Mouse (Mus musculus): ENCODE measurements around the gene Bbox1. TPM values are rescaled to one million over a fixed set of nuclear protein-coding genes. Genes with fewer than 3 reads are reported as not detected.

The Bbox1 gene
- polyA plus RNA-seq (2012; rRNA removed), result 0.06 and 0.66 TPM in 2 replicates

GRCm38 (mm10) chr2:110314509-110315155 lies at the start of gene Bbox1:
Gene Bbox1, minus strand, starts transcription at chr2:110314560.
- no peak for TF ChIP-seq POLR2A (IDR thresholded peaks at IDR 0.05; ENCODE audit: low read depth, low read length)
- H3K36me3 ChIP-seq (ENCODE audit: control insufficient read depth, insufficient read depth, low read length), result no peaks in the 10 kb centered on the region
- no peak within 1 kb of the TSS for H3K4me3 ChIP-seq (ENCODE audit: low read depth, low read length)
- 50% methylated on average over 6 of the region's 6 CpGs for WGBS
- no peaks in the 10 kb centered on the region for H3K27me3 ChIP-seq (ENCODE audit: control insufficient read depth, insufficient read depth, low read length)
- H3K27ac ChIP-seq (ENCODE audit: insufficient read depth, low read depth, low read length), result no peak within 1 kb of the TSS
- H3K4me1 ChIP-seq (ENCODE audit: control insufficient read depth, insufficient read depth, insufficient read length, low read length), result no peaks in the 10 kb centered on the region

GRCm38 (mm10) chr2:110363855-110364254 lies 49.5 kb upstream of the Bbox1 start:
- WGBS, result 61% methylated on average over 3 of the region's 3 CpGs
- no peak overlapping the region for H3K27ac ChIP-seq (ENCODE audit: insufficient read depth, low read depth, low read length)
- no peak overlapping the region for H3K4me3 ChIP-seq (ENCODE audit: low read depth, low read length)
- H3K27me3 ChIP-seq (ENCODE audit: control insufficient read depth, insufficient read depth, low read length), result 0 out of 2 replicates have a peak, but pooled peaks cover 2% of the 10 kb centered on the region
- no peaks in the 10 kb centered on the region for H3K36me3 ChIP-seq (ENCODE audit: control insufficient read depth, insufficient read depth, low read length)
- TF ChIP-seq CTCF (IDR thresholded peaks at IDR 0.05; ENCODE audit: extremely low read depth, insufficient read length, insufficient replicate concordance, low read depth, low read length), result no peak
- TF ChIP-seq POLR2A (IDR thresholded peaks at IDR 0.05; ENCODE audit: low read depth, low read length), result no peak
- peaks cover 3% of the 10 kb centered on the region for H3K4me1 ChIP-seq (ENCODE audit: control insufficient read depth, insufficient read depth, insufficient read length, low read length)

- H3K36me3 ChIP-seq (ENCODE audit: control insufficient read depth, insufficient read depth, low read length), result no peaks in the 10 kb centered on the region
- peak within 1 kb of the TSS; percentile 58 for H3K4me3 ChIP-seq (ENCODE audit: low read depth, low read length)
- no peak within 1 kb of the TSS for H3K27ac ChIP-seq (ENCODE audit: insufficient read depth, low read depth, low read length)
- 0 out of 2 replicates have a peak, but pooled peaks cover 2% of the 10 kb centered on the region for H3K27me3 ChIP-seq (ENCODE audit: control insufficient read depth, insufficient read depth, low read length)
- H3K4me1 ChIP-seq (ENCODE audit: control insufficient read depth, insufficient read depth, insufficient read length, low read length), result peaks cover 3% of the 10 kb centered on the region
- TF ChIP-seq POLR2A (IDR thresholded peaks at IDR 0.05; ENCODE audit: low read depth, low read length) (no peak), CTCF (IDR thresholded peaks at IDR 0.05; ENCODE audit: extremely low read depth, insufficient read length, insufficient replicate concordance, low read depth, low read length) (peak; percentile 6; the same call in 1 of the 2 replicates)
- 3% methylated on average over 33 of the region's 33 CpGs for WGBS
These were observed 48.3 kb upstream of the Bbox1 start, which contains the start of gene Fibin for GRCm38 (mm10) chr2:110362432-110363283. Gene Fibin, minus strand, starts transcription at chr2:110363183.

GRCm38 (mm10) chr2:110353302-110353970 lies 39.1 kb upstream of the Bbox1 start:
- Histone ChIP-seq H3K27me3 (ENCODE audit: control insufficient read depth, insufficient read depth, low read length) (no peaks in the 10 kb centered on the region), H3K4me1 (ENCODE audit: control insufficient read depth, insufficient read depth, insufficient read length, low read length) (no peaks in the 10 kb centered on the region), H3K36me3 (ENCODE audit: control insufficient read depth, insufficient read depth, low read length) (no peaks in the 10 kb centered on the region), H3K27ac (ENCODE audit: insufficient read depth, low read depth, low read length) (no peak overlapping the region), H3K4me3 (ENCODE audit: low read depth, low read length) (no peak overlapping the region)
- no peak for TF ChIP-seq CTCF (IDR thresholded peaks at IDR 0.05; ENCODE audit: extremely low read depth, insufficient read length, insufficient replicate concordance, low read depth, low read length)
- no peak for TF ChIP-seq POLR2A (IDR thresholded peaks at IDR 0.05; ENCODE audit: low read depth, low read length)
- WGBS, result 75% methylated on average over 5 of the region's 5 CpGs

GRCm38 (mm10) chr2:110351843-110352251 lies 37.5 kb upstream of the Bbox1 start:
- Histone ChIP-seq H3K36me3 (ENCODE audit: control insufficient read depth, insufficient read depth, low read length) (no peaks in the 10 kb centered on the region), H3K27me3 (ENCODE audit: control insufficient read depth, insufficient read depth, low read length) (no peaks in the 10 kb centered on the region), H3K27ac (ENCODE audit: insufficient read depth, low read depth, low read length) (no peak overlapping the region), H3K4me1 (ENCODE audit: control insufficient read depth, insufficient read depth, insufficient read length, low read length) (no peaks in the 10 kb centered on the region), H3K4me3 (ENCODE audit: low read depth, low read length) (no peak overlapping the region)
- WGBS, result 60% methylated on average over 5 of the region's 5 CpGs
- no peak for TF ChIP-seq CTCF (IDR thresholded peaks at IDR 0.05; ENCODE audit: extremely low read depth, insufficient read length, insufficient replicate concordance, low read depth, low read length)

- H3K4me3 ChIP-seq (ENCODE audit: low read depth, low read length), result no peak overlapping the region
- H3K4me1 ChIP-seq (ENCODE audit: control insufficient read depth, insufficient read depth, insufficient read length, low read length), result no peaks in the 10 kb centered on the region
- 12% methylated on average over 1 of the region's 1 CpGs for WGBS
- H3K27ac ChIP-seq (ENCODE audit: insufficient read depth, low read depth, low read length), result no peak overlapping the region
- no peaks in the 10 kb centered on the region for H3K36me3 ChIP-seq (ENCODE audit: control insufficient read depth, insufficient read depth, low read length)
- TF ChIP-seq CTCF (IDR thresholded peaks at IDR 0.05; ENCODE audit: extremely low read depth, insufficient read length, insufficient replicate concordance, low read depth, low read length) (no peak), POLR2A (IDR thresholded peaks at IDR 0.05; ENCODE audit: low read depth, low read length) (no peak)
- no peaks in the 10 kb centered on the region for H3K27me3 ChIP-seq (ENCODE audit: control insufficient read depth, insufficient read depth, low read length)
These were observed 37.0 kb upstream of the Bbox1 start for GRCm38 (mm10) chr2:110351406-110351805.

- H3K27ac ChIP-seq (ENCODE audit: insufficient read depth, low read depth, low read length), result no peak overlapping the region
These were observed 14.6 kb upstream of the Bbox1 start for GRCm38 (mm10) chr2:110328953-110329352.

More at GRCm38 (mm10) chr2:110328953-110329352, 14.6 kb upstream of the Bbox1 start:
- no peaks in the 10 kb centered on the region for H3K4me1 ChIP-seq (ENCODE audit: control insufficient read depth, insufficient read depth, insufficient read length, low read length)
- TF ChIP-seq POLR2A (IDR thresholded peaks at IDR 0.05; ENCODE audit: low read depth, low read length) (no peak), CTCF (IDR thresholded peaks at IDR 0.05; ENCODE audit: extremely low read depth, insufficient read length, insufficient replicate concordance, low read depth, low read length) (no peak)
- H3K36me3 ChIP-seq (ENCODE audit: control insufficient read depth, insufficient read depth, low read length), result no peaks in the 10 kb centered on the region
- no peaks in the 10 kb centered on the region for H3K27me3 ChIP-seq (ENCODE audit: control insufficient read depth, insufficient read depth, low read length)
- no peak overlapping the region for H3K4me3 ChIP-seq (ENCODE audit: low read depth, low read length)

Measured in small intestine, adult 2 months (tissue).